Mouse (Mus musculus) left cerebral cortex, postnatal 36 days (tissue): Measurements from ENCODE around the gene Hyal6. TPM values are rescaled to one million over a fixed set of nuclear protein-coding genes. Genes with fewer than 3 reads are reported as not detected.

Source experiments
- DNase-seq, 2 experiments: peaks; one replicate each; pipeline ENCODE4 v3.0.0; 2021 to 2022; ENCODE audit warnings: low spot score in 2 of 2, mixed read lengths in 1 of 2
- intact Hi-C: fragments of 180-260 bp; cut with DNase I; formaldehyde crosslinking; loops from one replicate; pipeline ENCODE4 v1.15.1; 2025
- total RNA-seq, 2 experiments: library from RNA; stranded (reverse); gene quantifications; 2 replicates each; pipeline ENCODE4 v1.2.3; 2021

Hyal6 gene
- not detected for total RNA-seq

DNA sequence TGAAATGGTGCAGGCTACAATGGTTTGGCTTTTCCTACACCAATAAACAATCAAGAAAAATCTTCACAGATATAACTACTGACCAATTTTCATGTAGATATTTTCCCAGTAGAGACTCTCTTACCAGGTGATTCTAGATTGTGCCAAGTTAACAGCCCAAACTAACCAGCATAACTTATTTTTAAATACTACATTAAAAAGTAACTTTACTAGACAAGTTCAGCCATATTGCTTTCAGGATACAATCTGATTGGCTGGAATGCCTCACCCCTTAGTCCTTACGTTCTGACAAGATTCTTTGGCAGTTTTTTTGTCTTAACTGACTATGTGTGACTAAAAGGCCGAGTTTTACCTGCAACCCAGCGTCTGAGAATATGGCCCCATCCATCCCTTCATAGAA lies at the start of gene Hyal6:
Gene Hyal6 (plus strand): TSS at position 301 of the 400 bp plus-strand sequence.
- DNase-seq, result no peak
- intact Hi-C loops, result no loop called here

DNA sequence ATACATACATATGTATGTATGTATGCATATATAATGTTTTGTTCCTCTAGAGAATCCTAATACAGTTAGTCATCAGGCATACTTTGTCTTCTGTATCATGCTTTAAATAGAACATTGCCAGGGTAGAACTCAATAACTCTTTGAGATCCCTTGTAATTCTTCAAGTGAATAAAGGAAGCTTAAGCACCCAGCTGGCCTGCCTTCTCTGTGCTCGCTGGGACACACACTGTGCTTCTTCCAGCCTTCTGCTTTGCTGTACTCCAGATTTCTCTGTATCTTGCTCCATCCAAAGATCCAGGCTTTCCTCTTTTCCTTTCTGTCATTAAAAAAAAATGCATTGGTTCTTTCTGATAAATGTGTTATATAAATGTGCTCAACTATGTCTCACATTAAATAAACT lies 45.2 kb upstream of the Hyal6 start:
- DNase-seq, result no peak
- intact Hi-C loops, result no loop called here

DNA sequence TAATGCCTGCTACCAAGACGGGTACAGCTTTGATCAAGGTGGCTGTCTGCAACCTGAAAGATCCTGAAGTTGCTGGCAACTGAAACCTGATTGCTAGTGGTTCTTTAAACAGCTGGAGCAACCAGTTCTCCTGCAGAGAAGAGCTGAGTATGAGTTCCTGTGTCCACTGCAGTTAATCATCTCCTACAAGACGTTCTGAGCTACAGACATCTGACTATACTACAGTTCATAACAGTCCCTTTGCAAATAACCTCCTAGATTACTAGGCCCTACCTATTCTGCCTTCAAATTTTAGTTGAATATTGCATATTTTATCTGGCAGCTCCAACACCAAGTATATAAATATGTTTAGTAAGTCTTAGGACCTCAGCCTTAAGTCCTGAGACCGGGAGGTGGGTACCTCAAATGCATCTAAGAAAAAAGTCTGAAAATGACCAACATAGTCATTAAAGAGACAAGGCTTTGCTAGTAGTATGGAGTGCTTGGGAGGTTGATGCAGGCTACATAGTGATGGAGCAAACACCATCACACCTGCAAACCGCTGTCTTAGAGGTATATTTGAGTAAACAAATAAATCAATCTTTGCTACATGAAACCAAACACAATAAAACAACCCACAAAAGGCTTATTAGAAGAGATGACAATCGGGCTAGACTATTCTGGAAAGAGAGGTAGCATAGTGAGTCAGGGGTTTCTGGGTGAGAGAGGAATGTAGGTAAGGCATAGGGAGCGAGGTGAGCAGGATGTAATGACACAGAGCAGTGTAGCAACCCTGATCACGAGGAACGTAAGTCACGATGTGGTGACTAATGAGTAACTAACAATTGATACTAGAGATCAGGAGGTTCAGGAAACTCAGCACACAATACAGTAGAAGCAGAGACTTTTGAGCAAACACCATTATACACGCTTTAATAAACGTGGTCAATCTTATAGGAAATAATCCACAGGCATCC lies 38.3 kb upstream of the Hyal6 start:
- no peak for DNase-seq
- intact Hi-C loops, result no loop called here

DNA sequence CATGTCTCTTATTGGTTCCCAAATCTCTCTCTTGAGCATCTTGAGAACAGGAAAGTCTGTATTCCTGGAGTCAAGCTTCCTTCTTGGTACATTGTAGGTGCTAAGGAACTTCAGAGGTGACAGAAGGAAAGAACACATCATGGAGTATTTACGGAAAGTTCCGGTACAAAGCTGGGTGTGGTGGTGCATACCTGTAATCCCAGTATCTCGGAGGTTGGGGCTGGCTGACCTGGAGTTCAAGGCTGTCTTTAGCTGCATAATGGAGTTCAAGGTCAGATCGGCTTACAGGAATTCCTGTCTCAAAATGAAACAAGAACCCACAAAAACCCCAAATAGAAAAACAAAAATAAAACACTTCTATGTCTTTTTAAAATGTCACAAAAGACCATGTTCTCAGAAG lies 36.9 kb upstream of the Hyal6 start:
- DNase-seq, result no peak
- intact Hi-C loops, result no loop called here

DNA sequence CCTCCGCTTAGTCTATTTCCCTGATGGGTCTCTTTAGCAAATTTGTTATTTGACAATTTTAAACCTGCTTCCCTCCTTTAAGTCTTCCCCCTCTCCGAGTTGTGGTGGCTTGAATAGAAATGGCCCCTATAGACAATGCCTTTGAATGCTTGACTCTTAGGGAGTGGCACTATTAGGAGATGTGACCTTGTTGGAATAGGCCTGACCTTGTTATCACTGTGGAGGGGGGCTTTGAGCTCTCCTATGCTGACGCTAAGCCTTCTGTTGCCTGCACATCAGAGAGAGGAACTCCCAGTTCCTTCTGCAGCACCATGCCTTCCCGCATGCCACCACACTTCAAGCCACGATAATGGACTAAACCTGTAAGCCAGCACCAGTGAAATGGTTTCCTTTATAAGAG lies 35.8 kb upstream of the Hyal6 start:
- intact Hi-C loops, result no loop called here

DNA sequence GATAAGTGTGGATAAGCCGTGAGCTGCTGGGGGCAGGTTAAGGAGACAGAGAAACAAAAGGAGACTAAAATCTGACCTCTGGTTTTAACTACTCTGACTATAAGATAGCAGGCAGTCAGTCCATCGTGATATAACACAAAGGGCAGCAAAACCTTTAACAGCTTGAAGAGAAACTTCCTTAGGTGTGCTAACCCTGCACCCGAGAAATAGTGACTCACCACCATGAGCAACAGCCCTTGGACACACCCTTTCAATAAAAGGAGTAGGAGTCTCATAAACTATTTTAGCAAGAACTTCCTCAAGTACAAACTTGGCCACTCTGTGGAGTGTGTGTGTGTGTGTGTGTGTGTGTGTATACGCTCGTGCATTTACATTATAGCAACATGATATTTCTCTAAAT lies 26.0 kb upstream of the Hyal6 start:
- intact Hi-C loops, result no loop called here
- no peak for DNase-seq

More for the DNA sequence above, 35.8 kb upstream of the Hyal6 start:
- no peak for DNase-seq

DNA sequence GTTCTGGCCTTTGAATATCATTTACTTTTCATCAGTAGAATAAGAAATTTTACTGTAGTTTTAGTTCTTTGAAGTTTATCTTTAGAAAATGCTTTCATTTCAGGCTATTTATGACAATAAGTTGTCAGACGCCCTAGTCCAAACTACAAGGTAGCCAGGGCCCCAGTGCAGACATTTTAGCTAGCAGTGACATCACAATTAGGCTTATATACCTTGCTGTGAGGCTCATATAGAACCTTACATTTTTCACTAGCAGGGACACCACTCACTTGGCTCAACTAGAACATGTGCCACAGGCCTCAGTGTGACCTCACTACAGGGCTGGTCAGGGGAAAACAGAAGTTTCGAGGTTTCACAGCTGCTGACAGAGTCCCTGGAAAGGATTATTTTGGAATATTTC lies 25.5 kb upstream of the Hyal6 start:
- DNase-seq, result no peak
- intact Hi-C loops, result no loop called here

DNA sequence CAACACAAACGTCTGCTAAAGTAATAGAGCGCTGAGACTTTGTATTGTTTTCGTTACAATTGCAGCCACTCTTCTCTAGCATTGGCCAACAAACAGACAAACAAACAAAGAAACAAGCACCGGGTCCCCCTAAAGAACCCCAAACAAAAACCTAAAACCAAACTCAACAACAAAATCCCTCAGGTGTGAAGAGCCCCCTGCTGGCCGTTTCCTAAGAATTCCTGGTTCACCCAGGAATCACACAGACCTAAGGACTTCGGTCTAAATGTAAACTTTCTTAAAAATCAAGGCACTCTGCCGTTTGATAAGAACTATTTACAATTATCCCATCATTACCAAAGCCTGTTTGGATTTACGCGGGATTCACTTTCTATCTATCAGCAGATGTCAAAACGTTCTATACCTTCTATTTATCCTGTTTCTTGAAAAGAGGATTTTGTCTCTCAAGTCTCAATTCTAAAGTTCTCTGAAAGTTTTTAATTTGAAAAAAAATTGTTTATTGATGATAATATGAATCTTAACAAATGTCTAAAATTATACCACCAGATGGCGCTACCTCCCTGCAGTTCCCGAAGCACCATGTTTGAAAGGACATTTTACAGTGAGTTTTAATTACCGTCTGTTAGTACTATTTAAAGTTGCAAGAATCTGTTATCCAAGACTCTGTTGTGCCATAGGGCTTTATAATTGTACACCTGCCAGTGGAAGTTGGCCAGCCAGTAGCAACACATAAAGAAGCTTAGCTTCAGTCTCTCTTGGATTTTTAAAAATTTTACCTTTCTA lies 11.5 kb upstream of the Hyal6 start:
- intact Hi-C loops, result loop anchor here (5.0 kb wide), 3 partner anchors 296 to 1046 kb away; no protein-coding TSS in a partner anchor
- DNase-seq, result no peak

DNA sequence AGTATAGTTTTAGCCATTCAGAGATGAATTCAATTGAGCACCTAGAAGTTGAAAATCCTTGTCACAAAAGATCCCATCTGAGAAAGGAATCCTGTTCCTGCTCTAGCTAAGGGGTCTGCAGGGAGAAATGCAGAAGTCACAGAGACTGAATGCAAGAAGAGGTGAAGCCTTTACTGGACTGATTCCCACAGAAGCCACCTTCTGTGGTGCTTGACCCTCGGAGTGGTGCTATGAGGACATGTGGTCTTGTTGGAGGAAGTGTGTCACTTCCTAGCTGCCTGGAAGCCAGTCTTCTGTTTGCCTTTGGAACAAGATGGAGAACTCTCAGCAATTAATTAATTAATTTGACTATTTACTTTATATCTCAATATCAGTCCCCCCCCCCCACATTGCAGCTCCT lies 4.9 kb upstream of the Hyal6 start:
- DNase-seq, result no peak
- intact Hi-C loops, result no loop called here

DNA sequence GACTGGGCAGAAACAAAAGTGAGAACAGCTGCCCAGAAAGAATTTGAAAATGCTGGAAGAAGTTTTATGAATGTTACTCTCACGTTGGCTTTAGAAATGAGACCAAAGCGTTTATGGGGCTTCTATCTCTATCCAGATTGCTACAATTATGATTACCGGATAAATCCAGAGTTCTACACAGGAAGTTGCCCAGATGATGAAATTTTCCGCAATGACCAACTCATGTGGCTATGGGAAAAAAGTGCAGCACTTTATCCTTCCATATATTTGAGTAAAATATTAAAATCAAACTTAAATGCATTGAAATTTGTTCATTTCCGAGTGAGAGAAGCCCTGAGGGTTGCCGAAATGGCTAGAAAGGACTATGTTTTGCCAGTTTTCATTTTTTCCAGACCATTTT lies 1.5 kb downstream of the Hyal6 start:
- DNase-seq, result no peak
- intact Hi-C loops, result no loop called here

DNA sequence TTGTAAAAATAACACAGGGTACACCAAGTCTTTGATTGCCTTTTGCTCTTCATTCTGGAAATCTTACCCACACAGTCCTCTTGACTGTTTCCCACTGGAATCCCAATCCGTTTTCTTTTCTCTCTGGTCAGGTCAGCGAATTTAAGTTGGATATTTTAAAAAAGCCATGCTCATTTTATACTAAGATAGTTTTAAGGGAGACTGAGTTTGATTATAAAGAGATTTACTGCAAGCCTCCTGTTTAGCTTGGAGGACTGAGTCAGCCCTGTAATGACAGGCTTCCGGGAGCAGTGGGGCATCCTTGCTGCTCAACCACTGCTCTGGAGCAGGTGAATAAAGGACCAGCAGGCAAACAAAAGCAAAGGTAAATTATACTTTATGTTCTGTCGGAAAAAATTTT lies 15.0 kb downstream of the Hyal6 start, which contains the start of gene Hyal4:
Gene Hyal4 (plus strand): TSS at position 301 of the 400 bp plus-strand sequence.
- DNase-seq, result no peak
- intact Hi-C loops, result no loop called here

DNA sequence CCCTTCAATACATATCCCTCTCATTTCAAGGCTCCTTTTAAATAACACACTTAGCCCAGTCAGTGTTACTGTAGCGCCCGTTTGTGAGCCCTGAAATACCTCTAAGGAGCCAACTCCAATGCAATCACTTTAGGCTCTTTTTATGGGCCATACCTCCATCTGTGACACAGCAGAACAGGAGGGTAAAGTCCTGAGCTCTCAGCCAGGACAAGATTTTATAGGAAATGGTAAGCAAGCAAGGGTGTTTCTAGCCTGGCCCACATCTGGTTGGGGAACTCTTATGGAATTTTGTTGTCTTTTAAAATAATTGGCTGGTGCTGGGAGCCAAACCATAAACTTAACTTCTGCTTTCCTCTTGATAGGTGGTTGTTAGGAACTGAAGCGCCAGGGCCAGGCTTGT lies 26.2 kb downstream of the Hyal6 start:
- no peak for DNase-seq
- intact Hi-C loops, result no loop called here

DNA sequence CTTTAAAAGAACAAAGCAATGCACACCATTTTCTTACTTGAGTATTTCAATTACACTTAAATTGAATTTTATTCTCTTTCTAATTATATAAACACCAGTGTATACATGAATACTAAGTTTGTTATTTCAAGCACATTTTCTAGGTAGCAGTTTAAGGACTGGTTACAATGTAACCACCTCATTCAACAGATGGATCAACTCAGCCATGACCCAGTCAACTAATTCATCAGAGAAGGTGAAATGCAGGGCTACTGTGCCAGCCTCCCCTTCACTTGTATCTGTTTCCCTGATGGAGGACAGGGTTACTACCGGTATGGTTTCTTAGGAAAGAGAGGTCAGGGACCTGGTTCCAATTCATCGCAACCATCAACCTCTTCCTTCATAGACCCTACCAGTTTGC lies 33.2 kb downstream of the Hyal6 start:
- no peak for DNase-seq
- intact Hi-C loops, result no loop called here

DNA sequence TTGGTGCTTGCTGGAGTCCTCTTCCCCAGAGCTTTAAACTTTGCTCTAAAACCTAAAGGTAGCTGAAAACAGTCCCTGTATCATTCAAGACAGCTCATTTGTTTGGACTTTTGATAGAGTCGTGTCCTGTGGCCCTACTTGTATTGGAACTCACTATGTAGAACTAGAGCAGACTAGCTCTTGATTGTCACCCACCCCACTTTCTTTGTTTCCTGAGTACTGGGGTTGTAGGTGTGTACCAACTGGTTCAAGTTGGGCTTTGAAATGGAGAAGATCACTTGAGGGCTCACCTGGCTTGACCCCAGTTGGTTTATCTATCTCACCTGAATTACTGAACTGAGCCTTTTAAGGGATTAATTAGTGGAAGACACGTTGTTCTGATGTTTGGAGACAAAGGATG lies 46.1 kb downstream of the Hyal6 start:
- intact Hi-C loops, result no loop called here
- no peak for DNase-seq

DNA sequence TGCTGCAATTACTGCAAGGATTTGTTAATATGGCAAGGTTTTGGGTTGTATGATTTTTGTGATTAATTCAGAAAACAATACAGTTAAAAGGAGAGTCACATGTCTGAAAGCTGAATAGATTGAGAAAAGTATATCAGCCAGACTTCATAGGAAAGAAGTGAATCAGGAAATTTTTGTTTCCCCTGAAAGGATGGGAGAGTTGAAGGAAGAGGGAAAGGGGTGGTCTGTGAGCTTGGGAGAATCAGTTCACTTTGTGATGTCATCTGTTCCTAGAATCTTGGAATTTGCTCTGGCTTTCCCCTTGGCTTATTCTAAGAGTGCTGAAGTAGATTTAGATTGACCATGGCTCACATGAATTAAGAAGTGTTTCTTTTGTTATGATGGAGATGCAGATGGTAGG lies 57.8 kb downstream of the Hyal6 start, which contains the start of gene Spam1:
Gene Spam1 (plus strand): TSS at position 301 of the 400 bp plus-strand sequence.
- intact Hi-C loops, result no loop called here
- no peak for DNase-seq

Other genes with a start within 250 kb of the Hyal6 start
- gene Iqub, start 218.2 kb upstream of the Hyal6 start, total RNA-seq, result 1 to 10 TPM; 1.5 to 2.6 TPM
- gene Ndufa5, start 205.2 kb upstream of the Hyal6 start, total RNA-seq, result 100 to 1,000 TPM; 247 to 273 TPM
- not detected for gene Asb15, start 205.1 kb upstream of the Hyal6 start, total RNA-seq
- gene Lmod2, start 135.5 kb upstream of the Hyal6 start, total RNA-seq, result not detected
- 100 to 1,000 TPM; 123 to 129 TPM for gene Wasl, start 68.2 kb upstream of the Hyal6 start, total RNA-seq
- gene Hyal4, start 15.1 kb downstream of the Hyal6 start, total RNA-seq, result not detected
- gene Spam1, start 57.9 kb downstream of the Hyal6 start, total RNA-seq, result not detected
- gene Hyal5, start 124.8 kb downstream of the Hyal6 start, total RNA-seq, result not detected
- gene Tmem229a, start 223.1 kb downstream of the Hyal6 start, total RNA-seq, result 10 to 100 TPM; 41.5 to 46.7 TPM